Mouse (Mus musculus): ENCODE data around the gene Ppp6r1. TPM values are rescaled to one million over a fixed set of nuclear protein-coding genes. Genes with fewer than 3 reads are reported as not detected.

Gene Ppp6r1
- total RNA-seq, 1 experiment from 2014 or later = 155 TPM

DNA sequence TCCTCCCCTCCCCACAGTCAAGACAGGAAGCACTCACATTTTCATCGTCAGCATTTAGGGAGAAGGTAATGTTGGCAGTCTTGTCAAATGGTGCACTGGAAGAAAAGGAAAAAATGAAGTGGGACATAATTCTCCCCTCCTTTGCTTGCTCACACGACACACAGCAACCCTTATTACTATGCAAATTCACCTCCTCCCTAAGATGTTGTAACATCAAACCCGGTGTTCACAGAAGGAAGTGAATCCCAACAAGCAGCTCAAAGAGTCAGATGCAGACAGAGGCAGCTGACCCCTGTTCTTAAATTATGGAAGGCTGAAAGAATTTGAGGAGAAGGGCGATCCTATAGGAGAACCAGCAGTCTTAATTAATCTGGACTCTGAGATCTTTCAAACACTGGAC lies 22.6 kb downstream of the Ppp6r1 start:
- no peak for ATAC-seq (replicated peaks in 1 of 2; ENCODE audit: insufficient read depth in 1 of 2, low FRiP score in 2 of 2, low TSS enrichment in 1 of 2, low read depth in 1 of 2, poor library complexity in 2 of 2, severe bottlenecking in 2 of 2)

DNA sequence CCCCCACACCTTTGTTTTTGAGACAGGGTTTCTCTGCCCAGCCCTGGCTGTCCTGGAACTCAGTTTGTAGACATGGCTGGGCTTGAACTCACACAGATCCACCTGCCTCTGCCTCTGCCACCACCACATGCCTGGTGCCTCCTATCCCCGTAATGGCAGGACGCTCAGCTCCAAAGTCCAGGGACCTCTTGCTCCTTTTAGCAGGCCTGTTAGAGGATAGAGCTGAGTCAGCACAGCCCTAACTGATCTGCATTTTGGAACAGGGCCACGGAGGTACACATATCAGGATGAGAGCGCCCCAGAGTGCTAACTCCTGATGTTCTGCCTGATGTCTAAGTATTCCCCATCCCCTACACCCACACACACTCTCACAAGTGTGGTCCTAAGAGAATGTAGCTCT lies 27.8 kb downstream of the Ppp6r1 start, which contains the start of gene Tmem86b:
Gene Tmem86b (minus strand): TSS at position 392 of the 400 bp plus-strand sequence.
- no peak for ATAC-seq (replicated peaks in 1 of 2; ENCODE audit: insufficient read depth in 1 of 2, low FRiP score in 2 of 2, low TSS enrichment in 1 of 2, low read depth in 1 of 2, poor library complexity in 2 of 2, severe bottlenecking in 2 of 2)

GRCm38 (mm10) chr7:4630198-4630597 lies 28.6 kb downstream of the Ppp6r1 start:
- ATAC-seq (replicated peaks in 1 of 2; ENCODE audit: insufficient read depth in 1 of 2, low FRiP score in 2 of 2, low TSS enrichment in 1 of 2, low read depth in 1 of 2, poor library complexity in 2 of 2, severe bottlenecking in 2 of 2) = peak; percentile 48 to 54; a peak in 3 of 4 replicates

DNA sequence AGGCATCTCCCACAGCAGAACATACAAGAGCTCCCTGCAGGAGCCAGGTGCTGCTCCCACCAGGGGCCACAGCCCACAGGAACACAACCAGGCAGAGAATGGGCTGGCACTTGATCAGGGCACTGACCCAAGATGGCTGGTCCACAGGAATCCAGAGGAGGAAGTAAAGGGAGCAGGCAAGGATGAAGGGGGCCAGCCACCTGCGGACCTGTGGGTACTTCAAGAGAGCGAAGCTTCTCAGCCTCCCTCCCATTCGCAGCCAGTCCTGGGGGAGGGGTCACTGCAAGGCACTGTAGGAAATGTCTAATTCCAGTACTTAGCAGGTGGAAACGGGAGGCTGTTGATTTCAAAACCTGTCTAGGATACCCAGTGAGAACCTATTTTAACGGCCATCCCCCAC lies 29.2 kb downstream of the Ppp6r1 start:
- ATAC-seq (replicated peaks in 1 of 2; ENCODE audit: insufficient read depth in 1 of 2, low FRiP score in 2 of 2, low TSS enrichment in 1 of 2, low read depth in 1 of 2, poor library complexity in 2 of 2, severe bottlenecking in 2 of 2) = peak in 1 of 2 experiments; percentile 15; a peak in 1 of 4 replicates

GRCm38 (mm10) chr7:4625928-4626327 lies 32.9 kb downstream of the Ppp6r1 start:
- no peak for ATAC-seq (replicated peaks in 1 of 2; ENCODE audit: insufficient read depth in 1 of 2, low FRiP score in 2 of 2, low TSS enrichment in 1 of 2, low read depth in 1 of 2, poor library complexity in 2 of 2, severe bottlenecking in 2 of 2)

DNA sequence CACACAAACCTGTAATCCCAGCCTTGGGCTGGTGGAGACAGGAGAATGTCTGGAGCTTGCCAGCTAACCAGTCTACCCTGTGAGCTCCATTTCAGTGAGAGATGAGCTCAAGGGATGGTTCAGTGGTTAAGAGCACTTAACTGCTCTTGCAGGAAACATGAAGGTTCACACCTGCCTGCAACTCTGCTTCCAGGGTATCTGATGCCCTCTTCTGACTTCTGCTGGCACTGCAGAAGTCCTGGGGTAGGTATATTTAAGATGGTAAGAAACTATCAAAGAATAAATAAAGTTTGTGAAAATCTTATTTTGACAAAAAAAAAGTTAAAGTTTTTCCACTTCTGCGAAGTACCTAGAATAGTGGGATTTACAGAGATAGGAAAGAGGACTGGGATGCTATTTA lies 34.5 kb downstream of the Ppp6r1 start:
- ATAC-seq (replicated peaks in 1 of 2; ENCODE audit: insufficient read depth in 1 of 2, low FRiP score in 2 of 2, low TSS enrichment in 1 of 2, low read depth in 1 of 2, poor library complexity in 2 of 2, severe bottlenecking in 2 of 2) = 0 out of 4 replicates have a peak, but pooled peaks of 1 of the 2 experiments have one; percentile 34

GRCm38 (mm10) chr7:4623544-4624189 lies 35.2 kb downstream of the Ppp6r1 start:
- ATAC-seq (replicated peaks in 1 of 2; ENCODE audit: insufficient read depth in 1 of 2, low FRiP score in 2 of 2, low TSS enrichment in 1 of 2, low read depth in 1 of 2, poor library complexity in 2 of 2, severe bottlenecking in 2 of 2) = peak in 1 of 2 experiments; percentile 46; a peak in 1 of 4 replicates

DNA sequence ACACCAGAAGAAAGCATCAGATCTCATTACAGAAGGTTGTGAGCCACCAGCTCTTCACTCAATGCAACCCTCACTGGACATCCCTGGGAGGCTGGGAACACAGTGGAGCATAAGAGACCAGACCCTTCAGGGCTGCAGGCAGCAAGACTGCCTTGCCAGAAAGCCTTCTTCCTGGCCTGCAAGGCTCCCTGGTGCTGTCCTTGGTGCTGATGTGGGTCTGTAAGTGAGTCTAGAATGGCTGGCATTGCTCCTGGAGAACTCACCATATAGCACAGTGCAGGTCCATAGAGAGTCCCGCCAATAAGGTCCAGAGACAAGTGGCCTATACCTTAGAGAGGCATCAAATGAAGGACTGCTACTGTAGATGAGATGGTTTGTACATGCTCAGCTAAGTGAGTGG lies 38.8 kb downstream of the Ppp6r1 start:
- peak; percentile 34 to 58; a peak in 2 of 4 replicates for ATAC-seq (replicated peaks in 1 of 2; ENCODE audit: insufficient read depth in 1 of 2, low FRiP score in 2 of 2, low TSS enrichment in 1 of 2, low read depth in 1 of 2, poor library complexity in 2 of 2, severe bottlenecking in 2 of 2)

DNA sequence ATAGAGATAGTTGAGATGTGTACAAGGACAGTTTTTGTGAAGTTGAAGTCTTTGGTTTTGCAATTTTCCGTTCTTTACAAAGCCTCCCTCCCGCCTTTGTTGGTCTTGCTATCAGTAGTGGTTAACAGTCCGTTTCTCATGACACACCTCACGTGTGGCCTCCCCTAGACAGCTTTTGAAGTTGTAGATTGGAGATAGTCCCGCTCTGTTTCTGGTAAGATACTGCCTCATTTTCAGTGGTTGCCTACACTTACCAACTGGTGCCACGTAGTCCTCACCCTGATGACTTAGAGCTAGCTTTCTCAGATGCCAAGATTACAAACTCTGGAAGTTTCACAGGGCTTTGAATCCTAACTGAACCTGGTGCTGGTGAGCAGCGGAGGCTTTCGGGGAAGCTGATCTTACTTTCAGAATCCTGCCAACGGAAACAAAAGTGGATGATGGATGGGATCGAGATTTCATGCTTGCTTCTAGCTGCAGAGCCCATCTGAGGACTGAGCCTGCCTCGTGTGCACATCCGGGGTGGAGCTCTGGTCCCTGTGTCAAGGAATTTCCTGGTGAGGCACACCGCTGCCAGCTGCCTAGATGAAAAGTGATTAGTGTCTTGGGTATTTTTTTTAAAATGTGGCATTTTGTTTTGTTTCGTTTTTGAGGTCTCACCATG lies 44.9 kb downstream of the Ppp6r1 start:
- ATAC-seq (replicated peaks in 1 of 2; ENCODE audit: insufficient read depth in 1 of 2, low FRiP score in 2 of 2, low TSS enrichment in 1 of 2, low read depth in 1 of 2, poor library complexity in 2 of 2, severe bottlenecking in 2 of 2) = peak; percentile 81 to 90

DNA sequence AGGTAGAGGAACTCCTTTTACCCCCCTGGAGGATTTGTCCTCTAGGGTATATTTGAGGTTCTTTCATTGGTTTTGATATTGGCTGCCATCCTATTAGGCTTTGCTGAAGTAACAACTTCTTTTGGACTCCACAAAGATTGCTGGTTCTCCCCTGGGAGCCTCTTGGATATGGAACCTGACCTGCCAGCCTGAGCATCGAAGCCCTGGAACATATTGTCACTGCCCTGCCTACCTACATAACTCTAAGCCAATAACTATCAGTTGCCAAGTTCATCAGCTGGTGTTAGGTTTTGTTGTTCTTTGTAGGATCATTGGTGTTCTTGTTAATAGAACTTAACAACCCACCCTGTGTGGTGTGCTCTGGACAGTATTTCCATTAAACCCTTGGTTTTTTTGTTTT lies 45.9 kb downstream of the Ppp6r1 start:
- ATAC-seq (replicated peaks in 1 of 2; ENCODE audit: insufficient read depth in 1 of 2, low FRiP score in 2 of 2, low TSS enrichment in 1 of 2, low read depth in 1 of 2, poor library complexity in 2 of 2, severe bottlenecking in 2 of 2) = no peak

DNA sequence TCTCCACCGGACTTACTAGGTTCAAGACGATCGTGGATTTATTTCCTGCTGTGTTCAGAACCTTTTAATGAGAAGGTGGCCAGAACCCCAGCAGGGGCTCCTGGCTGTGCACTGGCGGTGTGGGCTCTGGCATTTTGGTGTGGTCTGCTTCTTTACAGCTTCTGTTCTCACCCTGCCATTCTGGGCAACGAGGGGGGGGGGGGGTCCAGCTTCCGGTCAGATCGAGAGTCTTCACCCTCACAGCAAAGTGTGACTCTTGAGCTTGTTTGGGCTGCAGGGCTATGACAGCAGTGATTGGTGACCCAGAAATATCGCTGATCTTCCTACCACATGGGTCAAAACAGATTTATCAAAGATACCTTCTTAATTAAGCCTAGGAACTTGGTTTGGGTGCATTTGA lies 46.4 kb downstream of the Ppp6r1 start:
- no peak for ATAC-seq (replicated peaks in 1 of 2; ENCODE audit: insufficient read depth in 1 of 2, low FRiP score in 2 of 2, low TSS enrichment in 1 of 2, low read depth in 1 of 2, poor library complexity in 2 of 2, severe bottlenecking in 2 of 2)

GRCm38 (mm10) chr7:4611921-4612341 lies 46.9 kb downstream of the Ppp6r1 start:
- no peak for ATAC-seq (replicated peaks in 1 of 2; ENCODE audit: insufficient read depth in 1 of 2, low FRiP score in 2 of 2, low TSS enrichment in 1 of 2, low read depth in 1 of 2, poor library complexity in 2 of 2, severe bottlenecking in 2 of 2)

- ATAC-seq (replicated peaks in 1 of 2; ENCODE audit: insufficient read depth in 1 of 2, low FRiP score in 2 of 2, low TSS enrichment in 1 of 2, low read depth in 1 of 2, poor library complexity in 2 of 2, severe bottlenecking in 2 of 2) = no peak
These were observed 47.3 kb downstream of the Ppp6r1 start for GRCm38 (mm10) chr7:4611511-4611910.

- no peak for ATAC-seq (replicated peaks in 1 of 2; ENCODE audit: insufficient read depth in 1 of 2, low FRiP score in 2 of 2, low TSS enrichment in 1 of 2, low read depth in 1 of 2, poor library complexity in 2 of 2, severe bottlenecking in 2 of 2)
These were observed 50.8 kb downstream of the Ppp6r1 start for GRCm38 (mm10) chr7:4608002-4608401.

DNA sequence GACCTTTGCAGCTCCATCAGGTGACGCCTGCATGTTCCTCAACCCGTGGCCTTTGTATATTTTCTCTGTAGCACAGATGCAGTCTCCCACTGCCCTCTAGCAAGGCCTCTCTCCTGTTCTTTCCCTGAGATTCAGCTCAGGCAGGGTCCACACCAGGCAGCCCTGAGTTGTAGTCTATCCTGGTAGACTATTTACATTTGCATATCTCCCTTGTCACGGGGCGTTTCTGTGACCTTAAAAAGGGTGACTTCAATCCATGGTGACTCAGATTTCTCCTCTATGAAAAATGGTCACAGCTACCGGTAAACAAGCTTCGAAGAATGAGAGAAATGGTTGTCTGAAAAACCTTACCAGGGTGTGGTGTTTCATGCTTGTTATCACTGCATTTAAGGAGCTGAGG lies 54.9 kb downstream of the Ppp6r1 start, which contains the start of gene Ptprh:
Gene Ptprh (minus strand): TSS at position 169 of the 400 bp plus-strand sequence.
- ATAC-seq (replicated peaks in 1 of 2; ENCODE audit: insufficient read depth in 1 of 2, low FRiP score in 2 of 2, low TSS enrichment in 1 of 2, low read depth in 1 of 2, poor library complexity in 2 of 2, severe bottlenecking in 2 of 2) = no peak

DNA sequence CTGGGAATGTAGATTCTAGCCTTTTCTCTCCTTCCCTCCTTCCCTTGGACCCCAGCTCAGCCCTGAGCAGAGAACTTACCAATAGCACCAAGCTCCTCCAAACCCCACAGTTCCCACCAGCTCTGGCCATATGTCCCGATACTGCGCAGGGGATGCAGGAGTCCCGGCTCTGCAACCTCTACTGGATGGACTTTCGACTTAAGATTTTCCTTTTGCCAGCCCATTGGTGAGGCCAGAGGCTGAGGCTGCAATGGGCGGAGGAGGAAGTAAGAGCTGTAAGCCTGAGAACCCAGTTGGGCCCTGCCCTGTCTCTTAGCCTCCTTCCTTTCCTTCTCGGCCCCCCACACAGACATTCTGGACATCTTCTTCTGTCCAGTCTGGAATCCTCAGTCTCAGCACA lies 55.9 kb downstream of the Ppp6r1 start:
- no peak for ATAC-seq (replicated peaks in 1 of 2; ENCODE audit: insufficient read depth in 1 of 2, low FRiP score in 2 of 2, low TSS enrichment in 1 of 2, low read depth in 1 of 2, poor library complexity in 2 of 2, severe bottlenecking in 2 of 2)

DNA sequence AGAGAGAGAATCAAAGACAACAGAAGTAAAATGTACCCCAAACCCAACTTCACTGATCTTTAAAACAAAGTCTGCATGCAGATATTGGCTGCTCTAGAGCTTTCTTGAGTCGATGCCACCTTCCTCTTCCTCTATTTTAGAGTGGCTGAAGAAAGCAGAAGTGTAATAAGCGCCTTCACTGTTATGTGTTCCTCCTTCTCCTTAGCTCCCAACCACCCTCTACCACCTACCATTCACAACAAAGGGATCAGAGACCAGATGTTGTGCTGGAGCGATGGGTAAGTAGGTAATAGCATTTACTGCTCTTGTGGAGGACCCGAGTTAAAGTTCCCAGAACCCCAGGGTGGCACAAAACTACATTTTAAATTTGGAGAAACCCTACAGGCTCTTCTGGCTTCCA lies 61.8 kb downstream of the Ppp6r1 start:
- ATAC-seq (replicated peaks in 1 of 2; ENCODE audit: insufficient read depth in 1 of 2, low FRiP score in 2 of 2, low TSS enrichment in 1 of 2, low read depth in 1 of 2, poor library complexity in 2 of 2, severe bottlenecking in 2 of 2) = peak; percentile 62 to 83

Data from hematopoietic stem cell, adult 5-6 weeks (primary cell).